Mouse (Mus musculus): Measurements from ENCODE around the gene Trim72.

Gene Trim72

DNA sequence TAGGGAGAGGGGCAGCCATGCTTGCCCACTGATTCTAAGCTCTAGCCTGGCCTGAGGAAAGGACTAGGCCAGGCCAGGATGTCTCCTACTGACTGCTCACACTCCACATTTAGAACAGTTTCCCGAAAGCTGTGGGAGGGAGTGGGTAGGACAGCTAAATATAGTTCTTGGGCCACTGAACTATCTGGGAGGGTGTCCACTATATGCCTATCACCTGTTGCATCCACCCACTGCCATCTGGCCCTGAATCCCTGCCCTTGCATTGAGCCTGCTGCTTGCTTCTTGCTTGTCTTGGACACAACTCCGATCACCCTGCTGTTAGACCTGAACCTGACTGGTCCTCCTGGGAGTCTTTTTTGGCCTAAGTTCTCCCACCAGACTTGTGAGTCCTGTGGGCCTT lies at the start of gene Trim72:
Trim72 (plus strand) TSS at position 262 of the 400 bp plus-strand sequence.
- DNase-seq (ENCODE audit: low spot score in 2 of 2) = no peak

- no peak for DNase-seq (ENCODE audit: low spot score in 2 of 2)
These were observed 44.4 kb upstream of the Trim72 start for GRCm38 (mm10) chr7:127959364-127959763.

- DNase-seq (ENCODE audit: low spot score in 2 of 2) = no peak
These were observed 37.3 kb upstream of the Trim72 start for GRCm38 (mm10) chr7:127966371-127966918.

- peak; percentile 89 to 95 for DNase-seq (ENCODE audit: low spot score in 2 of 2)
These were observed 36.5 kb upstream of the Trim72 start, which contains the start of gene Fus for GRCm38 (mm10) chr7:127967004-127967921. Gene Fus (plus strand): TSS chr7:127967457.

DNA sequence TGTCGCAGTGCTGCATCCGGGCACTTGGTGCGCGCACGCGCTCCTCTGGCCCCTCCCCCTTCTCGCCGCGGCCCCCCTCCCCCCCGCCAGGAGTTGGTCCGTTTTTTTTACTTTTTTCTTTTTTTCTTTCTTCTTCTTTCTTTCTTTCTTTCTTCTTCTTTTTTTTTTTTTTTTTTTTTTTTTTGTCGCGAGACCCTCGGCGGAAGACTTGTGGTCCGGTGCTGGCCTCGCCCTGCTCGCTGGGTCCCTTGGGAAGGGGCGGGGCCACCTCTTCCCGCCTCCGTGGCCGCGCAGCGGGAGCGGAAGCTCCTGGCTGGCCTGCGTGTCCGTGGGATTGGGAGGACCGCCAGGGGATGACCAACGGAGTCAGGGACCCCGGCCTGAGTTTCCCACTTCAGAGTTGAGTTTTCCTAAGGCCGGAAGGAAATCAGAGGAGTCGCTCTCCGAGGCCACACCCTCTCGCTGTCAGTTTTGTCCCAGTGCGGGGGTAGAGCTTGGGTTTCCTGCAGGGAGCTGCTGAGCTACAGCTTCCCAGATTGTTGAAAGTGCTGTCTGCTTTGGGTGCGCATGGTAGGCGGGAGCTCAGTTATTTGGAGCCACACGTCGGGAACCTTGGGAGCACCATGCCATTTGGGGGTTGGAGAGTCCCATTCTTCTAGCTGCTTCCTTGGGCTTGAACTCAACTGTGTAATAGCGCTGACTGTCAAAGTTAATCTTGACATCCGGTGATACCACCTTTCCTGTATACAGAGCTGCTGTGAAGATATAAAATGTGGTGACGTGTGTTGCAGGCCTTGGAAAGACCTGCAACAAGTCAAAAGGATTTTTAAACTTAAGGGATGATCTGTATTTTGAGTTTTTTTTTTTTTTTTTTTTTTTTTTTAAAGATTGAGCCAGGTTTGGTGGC lies 35.6 kb upstream of the Trim72 start:
- peak; percentile 48 to 64 for DNase-seq (ENCODE audit: low spot score in 2 of 2)

DNA sequence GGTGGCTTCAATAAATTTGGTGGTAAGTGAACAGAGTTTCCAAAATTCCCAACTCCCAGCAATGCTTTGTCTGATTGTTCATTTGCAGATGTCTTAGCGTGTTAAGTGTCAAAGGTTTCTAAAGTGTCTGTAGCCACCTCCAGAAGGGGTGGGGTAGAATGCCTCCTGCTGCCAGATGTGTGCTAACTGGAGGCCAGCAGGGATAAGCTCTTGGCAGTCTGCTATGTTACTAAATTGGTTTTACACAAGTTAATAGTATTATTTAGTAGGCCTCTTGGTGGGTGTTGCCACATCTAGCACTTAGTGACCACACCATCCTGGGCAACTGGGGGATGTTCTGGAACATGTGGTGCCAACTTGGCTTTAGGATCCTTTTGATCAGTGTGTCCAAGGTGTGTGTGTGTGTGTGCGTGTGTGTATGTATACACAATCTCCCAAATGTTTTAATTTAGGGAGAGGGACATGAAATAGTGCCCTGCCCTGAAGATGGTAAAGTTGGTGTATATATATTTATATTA lies 29.3 kb upstream of the Trim72 start:
- DNase-seq (ENCODE audit: low spot score in 2 of 2) = no peak

- DNase-seq (ENCODE audit: low spot score in 2 of 2) = no peak
These were observed 24.9 kb upstream of the Trim72 start for GRCm38 (mm10) chr7:127978856-127979255.

GRCm38 (mm10) chr7:127980606-127981005 lies 23.1 kb upstream of the Trim72 start:
- no peak for DNase-seq (ENCODE audit: low spot score in 2 of 2)

DNA sequence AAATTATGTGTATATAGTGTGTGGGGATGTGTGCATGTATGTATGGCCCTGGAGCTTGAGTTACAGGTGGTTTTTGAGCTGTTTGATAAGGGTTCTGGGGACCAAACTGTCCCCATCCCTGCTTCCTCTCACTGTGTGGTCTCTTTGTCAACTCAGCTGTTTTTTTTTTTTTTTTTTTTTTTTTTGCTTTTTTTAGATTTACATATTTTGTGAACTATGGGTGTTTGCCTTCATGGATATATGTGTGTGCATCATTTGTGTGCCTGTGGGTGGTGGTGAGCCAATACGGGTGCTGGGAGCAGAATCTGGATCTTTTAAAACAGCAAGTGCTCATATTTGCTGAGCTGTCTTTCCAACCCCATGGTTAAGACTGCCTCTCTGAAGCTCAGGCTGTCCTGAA lies 14.8 kb upstream of the Trim72 start:
- DNase-seq (ENCODE audit: low spot score in 2 of 2) = no peak

DNA sequence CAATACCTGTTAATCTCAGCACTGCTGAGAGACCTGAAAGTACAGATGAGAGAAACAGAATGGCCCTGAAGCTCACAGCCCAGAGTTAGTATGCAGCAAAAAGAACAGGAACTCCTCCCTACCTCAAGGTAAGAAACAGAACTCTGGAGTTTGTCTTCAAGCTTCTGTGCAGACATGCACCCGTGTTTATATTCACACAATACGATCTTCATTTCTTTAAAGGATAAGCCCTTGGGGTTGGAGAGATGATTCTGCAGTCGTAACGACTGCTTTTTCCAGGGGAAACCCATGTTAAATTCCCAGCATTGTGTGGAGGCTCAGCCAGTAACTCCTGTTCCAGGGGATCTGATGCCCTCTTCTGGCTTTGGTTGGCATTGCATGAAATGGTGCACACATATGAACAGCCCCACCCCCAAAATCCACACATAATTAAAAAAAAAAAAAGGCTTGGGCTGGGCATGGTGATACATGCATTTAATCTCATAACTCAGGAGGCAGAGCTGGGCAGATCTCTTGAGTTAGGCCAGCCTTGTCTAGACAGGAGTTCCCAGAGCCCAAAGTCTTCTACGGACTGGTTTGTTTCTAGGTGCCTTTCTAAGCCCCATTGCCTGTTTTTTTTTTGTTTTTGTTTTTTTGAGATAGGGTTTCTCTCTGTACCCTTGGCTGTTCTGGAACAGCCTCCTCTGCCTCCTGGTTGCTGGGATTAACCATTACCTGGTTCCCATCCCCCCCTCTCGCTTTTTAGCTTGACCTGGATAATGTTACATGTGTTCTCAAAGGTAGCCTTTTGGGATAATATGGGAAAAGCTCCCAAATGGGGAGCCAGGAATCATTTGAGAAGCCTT lies 11.9 kb upstream of the Trim72 start:
- DNase-seq (ENCODE audit: low spot score in 2 of 2) = peak in 1 of 2 experiments; percentile 68

DNA sequence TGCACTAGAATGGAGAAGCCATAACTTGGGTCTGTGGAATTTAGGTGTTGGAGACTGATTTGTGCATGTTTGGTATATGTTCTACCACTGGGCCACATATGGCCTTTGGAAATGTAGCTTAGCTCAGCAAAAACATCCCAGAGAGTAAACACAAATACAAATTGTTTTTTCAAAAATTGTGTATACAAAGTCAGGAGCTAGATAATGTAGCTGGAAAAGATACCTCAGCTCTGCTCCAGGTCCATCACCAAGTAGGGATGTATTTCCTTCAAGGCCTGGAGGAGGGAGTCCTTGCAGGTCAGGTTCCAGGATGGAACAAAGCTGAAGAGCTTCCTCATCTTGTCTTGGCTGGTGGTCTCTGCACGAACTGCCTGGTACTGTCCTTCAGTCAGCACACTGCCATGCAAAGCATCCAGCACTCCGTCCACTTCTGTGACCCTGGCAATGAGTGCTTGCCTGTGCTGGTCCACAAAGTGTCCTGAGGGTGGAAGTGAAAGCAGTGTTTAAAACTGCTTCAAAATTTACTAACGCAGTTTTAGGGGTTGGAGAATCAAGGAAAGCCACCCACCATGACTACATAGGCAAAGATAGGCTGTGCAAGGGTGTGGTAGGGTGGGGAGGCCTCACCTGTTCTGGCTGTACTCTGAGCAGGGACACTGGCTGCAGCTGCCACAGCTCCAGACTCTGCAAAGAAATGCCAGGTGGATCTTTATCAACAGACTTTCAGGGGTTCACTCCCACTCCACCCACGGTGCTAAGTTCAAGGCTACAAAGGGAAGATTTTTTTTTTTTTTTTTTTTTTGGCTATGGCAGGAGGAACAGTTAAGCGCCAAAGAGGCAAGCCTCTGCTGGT lies 11.0 kb upstream of the Trim72 start:
- no peak for DNase-seq (ENCODE audit: low spot score in 2 of 2)

DNA sequence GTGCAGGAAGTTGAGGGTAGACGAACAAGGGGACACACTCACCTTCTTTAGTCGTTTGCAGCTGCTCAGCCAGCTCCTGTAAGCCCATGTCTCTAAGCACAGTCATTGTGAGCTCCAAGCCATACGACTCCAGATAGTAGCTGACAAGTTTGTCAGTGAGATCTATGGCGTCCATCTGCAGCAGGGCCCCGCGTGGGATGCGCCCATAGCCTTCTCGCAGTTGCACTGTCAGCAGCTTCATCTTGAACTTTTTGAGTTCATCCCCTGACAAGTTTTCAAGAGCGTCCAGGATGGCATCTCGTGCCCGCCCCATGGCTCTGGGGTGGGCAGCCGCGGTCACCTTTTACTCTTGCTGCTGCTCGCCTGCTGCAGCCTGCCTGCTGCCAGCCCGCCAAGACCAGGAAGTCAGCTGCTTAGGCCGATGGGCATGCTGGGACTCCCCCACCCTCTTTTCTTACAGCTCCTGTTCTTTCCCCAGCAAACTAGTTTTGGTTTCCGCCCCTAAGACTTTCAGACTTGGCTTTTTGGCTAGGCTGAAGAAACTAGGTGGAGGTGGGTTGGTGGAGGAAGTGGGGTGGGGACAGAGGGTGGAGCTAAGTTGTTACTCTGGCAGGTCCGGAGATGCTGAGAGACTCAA lies 10.3 kb upstream of the Trim72 start, which contains the start of gene Pycard:
Pycard (minus strand) TSS at position 527 of the 637 bp plus-strand sequence.
- DNase-seq (ENCODE audit: low spot score in 2 of 2) = no peak

- DNase-seq (ENCODE audit: low spot score in 2 of 2) = no peak
These were observed 4.3 kb upstream of the Trim72 start for GRCm38 (mm10) chr7:127999436-127999835.

DNA sequence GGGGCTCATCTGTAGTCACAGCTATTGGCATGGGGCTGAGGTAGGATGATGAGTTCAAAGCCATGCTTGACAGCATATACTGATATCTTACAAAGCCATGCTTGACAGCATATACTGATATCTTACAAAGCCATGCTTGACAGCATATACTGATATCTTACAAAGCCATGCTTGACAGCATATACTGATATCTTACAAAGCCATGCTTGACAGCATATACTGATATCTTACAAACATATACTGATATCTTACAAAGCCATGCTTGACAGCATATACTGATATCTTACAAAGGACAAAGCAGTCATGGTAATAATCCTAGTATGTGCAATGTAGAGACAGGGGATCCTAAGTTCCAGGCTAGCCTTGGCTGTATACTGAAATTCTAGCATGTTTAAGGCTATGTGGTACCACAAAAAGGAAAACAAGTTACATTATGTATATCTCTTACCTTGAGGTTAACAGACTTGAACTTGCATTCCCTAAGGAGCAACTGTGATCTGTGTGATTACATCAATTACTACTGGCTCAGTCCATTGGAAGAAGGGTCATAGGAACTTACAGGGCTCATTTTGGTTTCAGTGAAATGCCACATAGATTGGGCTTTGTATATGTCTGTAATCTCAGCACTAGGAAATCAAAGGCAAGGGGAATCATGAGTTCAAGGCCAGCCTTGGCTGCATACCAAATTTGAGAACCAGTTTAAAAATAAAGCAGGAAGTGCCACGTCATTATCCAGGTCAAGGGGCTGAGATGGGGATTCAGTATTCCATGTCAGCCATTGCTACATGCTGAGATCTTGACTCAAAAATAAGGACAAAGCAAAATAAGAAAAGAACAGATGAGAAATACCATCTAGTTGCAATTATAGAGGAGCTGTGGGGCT lies 3.4 kb upstream of the Trim72 start:
- no peak for DNase-seq (ENCODE audit: low spot score in 2 of 2)

GRCm38 (mm10) chr7:128003098-128003497 lies 651 bp upstream of the Trim72 start:
- DNase-seq (ENCODE audit: low spot score in 2 of 2) = no peak

- DNase-seq (ENCODE audit: low spot score in 2 of 2) = no peak
These were observed 369 bp downstream of the Trim72 start for GRCm38 (mm10) chr7:128004150-128004486.

DNA sequence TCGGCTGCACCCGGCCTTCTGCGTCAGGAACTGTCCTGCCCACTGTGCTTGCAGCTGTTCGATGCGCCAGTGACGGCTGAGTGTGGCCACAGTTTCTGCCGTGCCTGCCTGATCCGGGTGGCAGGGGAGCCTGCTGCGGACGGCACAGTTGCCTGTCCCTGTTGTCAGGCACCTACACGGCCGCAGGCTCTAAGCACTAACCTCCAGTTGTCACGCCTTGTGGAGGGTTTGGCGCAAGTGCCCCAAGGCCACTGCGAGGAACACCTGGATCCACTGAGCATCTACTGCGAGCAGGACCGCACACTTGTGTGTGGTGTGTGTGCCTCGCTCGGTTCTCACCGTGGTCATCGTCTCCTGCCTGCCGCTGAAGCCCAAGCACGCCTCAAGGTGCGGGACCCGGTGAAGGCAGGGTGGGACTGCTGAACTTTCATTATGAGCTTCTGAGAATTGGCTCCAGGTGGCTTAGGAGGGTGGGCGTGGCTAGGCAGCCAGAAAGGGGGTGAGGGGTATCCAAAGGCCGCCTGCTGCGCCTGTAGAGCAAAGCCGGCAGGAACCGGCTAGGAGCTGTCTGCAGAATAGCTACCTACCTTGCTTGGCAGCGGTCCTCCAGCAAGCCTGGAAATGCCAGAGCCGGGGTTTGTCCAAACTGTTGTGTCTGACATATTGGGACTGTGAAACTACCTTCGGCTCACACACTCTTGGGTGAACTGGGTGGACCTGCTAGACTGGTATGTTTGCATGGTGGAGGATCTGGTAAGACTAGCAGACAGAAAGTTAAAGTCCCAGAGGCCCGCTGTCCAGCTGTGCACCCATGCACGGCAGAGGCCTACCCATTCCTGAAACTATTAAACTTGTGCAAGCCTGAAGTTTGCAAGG lies 976 bp downstream of the Trim72 start:
- no peak for DNase-seq (ENCODE audit: low spot score in 2 of 2)

Data from frontal cortex, postnatal 14 days (tissue).